13 mouse cellular contexts compared by ENCODE assay signal in the genomic region with DNA sequence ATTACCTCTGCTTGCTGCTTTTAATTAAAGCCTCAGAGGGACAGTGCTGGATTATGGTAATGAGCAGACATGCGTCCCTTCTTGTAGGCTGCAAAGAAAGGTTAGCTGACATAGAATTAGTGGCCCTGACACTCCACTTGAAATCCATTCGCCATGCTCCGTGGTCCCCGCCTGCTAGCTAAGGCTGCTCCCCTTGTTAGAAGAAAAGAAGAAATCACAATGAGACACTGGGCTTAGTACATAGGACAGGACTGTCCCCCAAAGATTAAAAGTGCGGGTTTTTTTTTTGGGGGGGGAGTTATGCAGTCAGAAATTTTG. TPM values are rescaled to one million over a fixed set of nuclear protein-coding genes. Genes with fewer than 3 reads are reported as not detected.
DNase-seq lines count a peak whose midpoint lies in the region; ATAC-seq and TF ChIP-seq lines count a peak whose summit lies in the region.
"Had no signal": no experiment of that assay in that cellular context is flagged by ENCODE, and none has a peak within 500 bp of the region (broad histone marks: within the 10 kb centered on the region; RNA-seq: fewer than 3 reads in every experiment).

No protein-coding gene starts in this region.

- H3K9ac ChIP-seq in forebrain, embryonic 11.5 days (ENCODE audit: low read length), result no peak overlapping the region
- H3K9ac ChIP-seq in hindbrain, embryonic 13.5 days, result peak overlapping the region; percentile 74
- peak overlapping the region; percentile 16; the same call in 1 of the 2 replicates for H3K9ac ChIP-seq in midbrain, embryonic 15.5 days
- H3K9ac ChIP-seq: embryonic facial prominence, embryonic 15.5 days; heart, embryonic 13.5 days; intestine, embryonic 15.5 days; liver, embryonic 15.5 days had no signal

- 0 out of 2 replicates have a peak overlapping the region, but pooled peaks have one; percentile 12 for H3K4me2 ChIP-seq in forebrain, embryonic 11.5 days (ENCODE audit: low read depth, low read length, severe bottlenecking)
- peak overlapping the region; percentile 79 for H3K4me2 ChIP-seq in hindbrain, embryonic 13.5 days
- peak overlapping the region; percentile 91 for H3K4me2 ChIP-seq in midbrain, embryonic 15.5 days
- H3K4me2 ChIP-seq: embryonic facial prominence, embryonic 15.5 days; intestine, embryonic 15.5 days; liver, embryonic 15.5 days had no signal

- no peak for TF ChIP-seq CTCF in cortical plate, adult 2 months (IDR thresholded peaks at IDR 0.05; ENCODE audit: extremely low read depth, insufficient read depth, low read length)

- H3K4me1 ChIP-seq in forebrain, embryonic 11.5 days (replicated peaks; ENCODE audit: control insufficient read depth, insufficient read depth, low read length), result peaks cover 24% of the 10 kb centered on the region
- H3K4me1 ChIP-seq in forebrain, embryonic 10.5 days, result peaks cover 69% of the 10 kb centered on the region
- H3K4me1 ChIP-seq in cortical plate, adult 2 months (ENCODE audit: control insufficient read depth, insufficient read depth, low read length), result no peaks in the 10 kb centered on the region; the same call in 1 of the 2 replicates
- H3K4me1 ChIP-seq in hindbrain, embryonic 13.5 days (replicated peaks), result peaks cover 63% of the 10 kb centered on the region
- H3K4me1 ChIP-seq in midbrain, embryonic 15.5 days, result peaks cover 52% of the 10 kb centered on the region

- under 1% methylated on average over 5 of the region's 5 CpGs for WGBS in forebrain, embryonic 11.5 days
- WGBS in forebrain, embryonic 10.5 days, result under 1% methylated on average over 5 of the region's 5 CpGs
- WGBS in hindbrain, embryonic 13.5 days, result under 1% methylated on average over 5 of the region's 5 CpGs
- WGBS in midbrain, embryonic 15.5 days, result under 1% methylated on average over 5 of the region's 5 CpGs

- ATAC-seq in forebrain, embryonic 11.5 days (replicated peaks; ENCODE audit: low FRiP score), result no peak
- no peak for ATAC-seq in hindbrain, embryonic 13.5 days (ENCODE audit: low FRiP score)
- ATAC-seq in midbrain, embryonic 15.5 days (replicated peaks), result peak; percentile 6; the same call in 1 of the 2 replicates
- ATAC-seq: intestine, embryonic 15.5 days had no signal

- H3K9me3 ChIP-seq in forebrain, embryonic 11.5 days (ENCODE audit: control insufficient read depth, low read length), result no peaks in the 10 kb centered on the region
- no peaks in the 10 kb centered on the region for H3K9me3 ChIP-seq in forebrain, embryonic 10.5 days
- no peaks in the 10 kb centered on the region for H3K9me3 ChIP-seq in hindbrain, embryonic 13.5 days
- no peaks in the 10 kb centered on the region for H3K9me3 ChIP-seq in midbrain, embryonic 15.5 days
- H3K9me3 ChIP-seq: embryonic facial prominence, embryonic 15.5 days; heart, embryonic 13.5 days; intestine, embryonic 15.5 days; liver, embryonic 15.5 days had no signal

- 0 out of 2 replicates have a peak overlapping the region, but pooled peaks have one; percentile 5 for H3K4me3 ChIP-seq in forebrain, embryonic 11.5 days (ENCODE audit: low read depth, low read length)
- H3K4me3 ChIP-seq in forebrain, embryonic 10.5 days, result no peak overlapping the region; the same call in 1 of the 2 replicates
- H3K4me3 ChIP-seq in cortical plate, adult 2 months (ENCODE audit: insufficient read depth, low read length), result peak overlapping the region; percentile 14
- peak overlapping the region; percentile 56 for H3K4me3 ChIP-seq in hindbrain, embryonic 13.5 days
- H3K4me3 ChIP-seq in midbrain, embryonic 15.5 days, result peak overlapping the region; percentile 41
- H3K4me3 ChIP-seq: embryonic facial prominence, embryonic 15.5 days; intestine, embryonic 15.5 days; liver, embryonic 15.5 days had no signal

- peaks cover 83% of the 10 kb centered on the region for H3K27me3 ChIP-seq in forebrain, embryonic 11.5 days (ENCODE audit: control insufficient read depth, insufficient read depth, low read length)
- H3K27me3 ChIP-seq in forebrain, embryonic 10.5 days (ENCODE audit: poor library complexity, severe bottlenecking), result peaks cover 100% of the 10 kb centered on the region
- peaks cover 73% of the 10 kb centered on the region for H3K27me3 ChIP-seq in hindbrain, embryonic 13.5 days
- peaks cover 38% of the 10 kb centered on the region for H3K27me3 ChIP-seq in midbrain, embryonic 15.5 days (replicated peaks)

- H3K36me3 ChIP-seq in forebrain, embryonic 11.5 days (ENCODE audit: control insufficient read depth, insufficient read depth, low read length), result no peaks in the 10 kb centered on the region
- H3K36me3 ChIP-seq in forebrain, embryonic 10.5 days (replicated peaks), result no peaks in the 10 kb centered on the region
- H3K36me3 ChIP-seq in hindbrain, embryonic 13.5 days, result no peaks in the 10 kb centered on the region
- H3K36me3 ChIP-seq in midbrain, embryonic 15.5 days (replicated peaks), result no peaks in the 10 kb centered on the region
- H3K36me3 ChIP-seq: embryonic facial prominence, embryonic 15.5 days; heart, embryonic 13.5 days; intestine, embryonic 15.5 days; liver, embryonic 15.5 days had no signal

- H3K27ac ChIP-seq in forebrain, embryonic 11.5 days (ENCODE audit: low read depth, low read length), result no peak overlapping the region
- H3K27ac ChIP-seq in forebrain, embryonic 10.5 days, result no peak overlapping the region
- no peak overlapping the region for H3K27ac ChIP-seq in cortical plate, adult 2 months (ENCODE audit: insufficient read depth, low read length)
- peak overlapping the region; percentile 58; the same call in 1 of the 2 replicates for H3K27ac ChIP-seq in hindbrain, embryonic 13.5 days
- H3K27ac ChIP-seq in midbrain, embryonic 15.5 days, result peak overlapping the region; percentile 18; the same call in 1 of the 2 replicates
- H3K27ac ChIP-seq: embryonic facial prominence, embryonic 15.5 days; heart, embryonic 13.5 days; intestine, embryonic 15.5 days; liver, embryonic 15.5 days had no signal

- peak; percentile 56 for DNase-seq in forebrain, embryonic 11.5 days (ENCODE audit: low spot score)
- DNase-seq in forebrain, embryonic 10.5 days (ENCODE audit: extremely low spot score, low spot score), result no peak
- no peak for DNase-seq in urinary bladder, postnatal 10 days (ENCODE audit: low spot score)
- DNase-seq in layer of hippocampus, postnatal 36 days, result no peak
- DNase-seq in kidney, postnatal 4 days, result no peak
- DNase-seq: thymus, postnatal 14 days had no signal

- no peak for TF ChIP-seq POLR2A in cortical plate, adult 2 months (IDR thresholded peaks at IDR 0.05; ENCODE audit: extremely low read depth, insufficient read depth, low read length)

RNA-seq across cellular contexts. Expression of gene Prdm8, which starts 15.6 kb away (rescaled TPM):
- polyA plus RNA-seq in forebrain, embryonic 11.5 days (2014; fragmentation: Nextera tagmentation; extraction: Ambion mirVana), result 0.96 and 0.97 TPM in 2 replicates
- polyA plus RNA-seq in forebrain, embryonic 10.5 days (2016; fragmentation: Nextera tagmentation; extraction: Ambion mirVana), result 0.05 TPM in 2 replicates
- polyA plus RNA-seq in cortical plate, adult 2 months (2012; rRNA removed), result 19.9 and 23.2 TPM in 2 replicates
- 2.4 and 2.5 TPM in 2 replicates for polyA plus RNA-seq in hindbrain, embryonic 13.5 days (2015; fragmentation: Nextera tagmentation; extraction: Ambion mirVana)
- 2.1 and 2.6 TPM in 2 replicates for polyA plus RNA-seq in midbrain, embryonic 15.5 days (2015; fragmentation: Nextera tagmentation; extraction: Ambion mirVana)
- total RNA-seq in layer of hippocampus, postnatal 36 days (2021), result 100 to 1,000 TPM in 1 of 2 experiments, 10 to 100 TPM in 1; 88.7 to 101 TPM
- polyA plus RNA-seq: intestine, embryonic 15.5 days; liver, embryonic 15.5 days had no signal

Comparison
In these comparisons a context has a peak if more than half of its experiments do, and no peak if none do; other contexts are left out.
1. H3K27ac ChIP-seq: peak in hindbrain, embryonic 13.5 days (single experiment) and midbrain, embryonic 15.5 days (single experiment); none in forebrain, embryonic 11.5 days (single experiment), forebrain, embryonic 10.5 days (single experiment) and cortical plate, adult 2 months (single experiment).
2. H3K4me2 ChIP-seq: peak in every context shown above with its lines; median percentile 91 in midbrain, embryonic 15.5 days; 79 in hindbrain, embryonic 13.5 days; 12 in forebrain, embryonic 11.5 days.